Mouse (Mus musculus): ENCODE measurements at regions not wholly inside any gene's neighbourhood (a gene's known extent, or its start where the extent isn't known, plus 50 kb on each side); places are given as distances from the start of the nearest gene placed in this dataset.

DNA sequence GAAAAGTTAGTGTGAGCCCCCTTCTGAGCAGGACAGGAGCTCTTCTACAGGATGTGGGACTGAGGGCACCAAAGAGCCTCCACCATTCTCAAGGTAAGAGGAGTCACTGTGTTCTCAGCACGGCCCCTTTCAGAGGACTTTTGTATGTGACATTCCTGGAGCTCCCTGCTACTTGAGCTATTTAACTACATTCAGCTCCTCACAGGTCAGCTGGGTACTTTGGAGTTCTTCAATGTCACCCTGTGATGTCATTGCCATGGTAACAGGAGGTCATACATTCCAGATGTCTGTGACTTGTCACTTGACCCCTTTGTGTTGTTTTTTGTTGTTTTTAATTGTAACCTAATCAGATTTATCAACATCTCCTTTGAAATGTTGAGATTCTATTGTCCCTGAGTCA lies 122.9 kb upstream of the Gm15217 start:
- Histone ChIP-seq H3K27me3 (replicated peaks) (no peaks in the 10 kb centered on the region), H3K4me3 (no peak overlapping the region), H3K9ac (no peak overlapping the region), H3K4me2 (no peak overlapping the region), H3K9me3 (no peaks in the 10 kb centered on the region), H3K27ac (no peak overlapping the region), H3K36me3 (replicated peaks) (no peaks in the 10 kb centered on the region), H3K4me1 (no peaks in the 10 kb centered on the region)
- ATAC-seq (replicated peaks): no peak
- WGBS: 8% methylated on average over 1 of the region's 1 CpGs

DNA sequence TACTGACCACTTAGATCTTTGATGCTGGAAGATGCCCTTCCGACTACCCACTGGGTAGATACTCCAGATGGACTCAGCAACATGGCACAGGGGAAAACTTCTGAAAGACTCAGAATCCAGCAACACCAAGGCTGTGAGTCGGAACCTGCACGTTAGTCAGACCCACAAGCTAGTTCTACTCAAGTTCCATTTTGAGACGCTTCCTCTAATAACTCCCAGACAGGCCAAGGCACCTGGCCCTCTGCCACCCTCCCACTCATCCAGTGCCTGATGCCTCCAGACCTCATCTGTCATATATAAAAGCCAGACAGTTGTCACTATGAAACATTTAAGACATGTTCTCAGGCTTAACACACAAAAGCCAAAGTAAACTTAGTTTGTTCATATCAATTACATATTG lies 121.9 kb upstream of the Gm15217 start:
- H3K36me3 ChIP-seq (replicated peaks): no peaks in the 10 kb centered on the region
- no peak overlapping the region for H3K4me2 ChIP-seq
- H3K9ac ChIP-seq: no peak overlapping the region
- ATAC-seq (replicated peaks): no peak
- H3K4me3 ChIP-seq: no peak overlapping the region
- WGBS: 93% methylated on average over 4 of the region's 4 CpGs
- H3K4me1 ChIP-seq: no peaks in the 10 kb centered on the region
- no peaks in the 10 kb centered on the region for H3K9me3 ChIP-seq
- H3K27ac ChIP-seq: no peak overlapping the region
- no peaks in the 10 kb centered on the region for H3K27me3 ChIP-seq (replicated peaks)

DNA sequence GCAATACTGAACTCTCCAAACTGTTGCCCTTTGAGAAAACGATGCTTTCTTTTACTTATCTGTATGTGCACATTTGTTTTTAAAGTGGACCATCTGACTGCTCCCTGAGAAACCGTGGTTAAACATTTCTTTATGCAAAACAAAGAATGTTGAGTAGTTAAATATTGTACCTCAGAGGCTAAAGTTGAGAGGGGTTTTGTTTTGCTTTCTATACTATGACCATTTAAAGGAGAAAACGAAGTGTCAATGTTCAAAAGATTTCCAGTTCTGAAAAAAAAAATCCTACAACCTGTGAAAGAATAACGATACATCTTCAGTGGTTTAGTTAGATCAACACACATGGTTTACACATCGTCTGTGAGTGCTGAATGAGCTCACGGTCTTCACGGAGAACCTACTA lies 120.7 kb upstream of the Gm15217 start:
- no peak overlapping the region for H3K9ac ChIP-seq
- H3K9me3 ChIP-seq: no peaks in the 10 kb centered on the region
- ATAC-seq (replicated peaks): no peak
- H3K4me2 ChIP-seq: no peak overlapping the region
- H3K27ac ChIP-seq: no peak overlapping the region
- H3K4me1 ChIP-seq: no peaks in the 10 kb centered on the region
- 87% methylated on average over 7 of the region's 7 CpGs for WGBS
- no peaks in the 10 kb centered on the region for H3K27me3 ChIP-seq (replicated peaks)
- no peaks in the 10 kb centered on the region for H3K36me3 ChIP-seq (replicated peaks)
- H3K4me3 ChIP-seq: no peak overlapping the region

DNA sequence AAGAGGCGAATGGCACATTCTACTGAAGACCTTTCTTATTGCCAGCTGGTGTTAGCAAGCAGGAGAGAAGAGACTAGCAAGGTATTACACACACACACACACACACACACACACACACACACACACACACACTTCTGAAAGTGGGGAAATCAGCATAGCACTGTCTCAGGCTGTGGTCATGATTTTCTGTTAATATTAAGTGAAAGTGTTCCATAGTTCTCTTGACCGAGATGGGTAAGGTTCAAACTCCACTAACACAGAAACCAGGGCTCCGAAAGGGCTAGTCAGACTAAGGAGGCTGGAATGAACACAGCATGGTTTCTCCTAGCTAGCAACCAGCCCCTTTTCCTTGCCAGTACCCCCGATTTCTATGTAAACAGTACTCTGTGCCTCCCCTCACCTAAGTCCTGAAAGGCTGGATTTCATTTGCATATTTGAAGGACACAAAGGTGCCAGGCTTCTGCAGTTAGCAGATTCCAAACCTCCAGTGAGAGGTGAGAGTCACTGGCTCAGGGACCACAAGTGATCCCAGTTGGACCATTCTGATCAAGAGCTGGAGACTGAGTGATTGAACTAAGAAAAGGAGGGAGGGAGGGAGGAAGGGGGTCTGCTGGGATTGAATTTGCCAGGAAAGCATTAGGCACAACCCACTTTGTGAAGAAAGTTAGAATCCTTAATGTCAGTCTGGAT lies 118.8 kb upstream of the Gm15217 start:
- no peak for ATAC-seq (replicated peaks)
- no peak overlapping the region for H3K4me3 ChIP-seq
- H3K4me2 ChIP-seq: no peak overlapping the region
- 80% methylated on average over 4 of the region's 4 CpGs for WGBS
- no peak overlapping the region for H3K9ac ChIP-seq
- no peaks in the 10 kb centered on the region for H3K9me3 ChIP-seq
- no peaks in the 10 kb centered on the region for H3K4me1 ChIP-seq
- no peaks in the 10 kb centered on the region for H3K27me3 ChIP-seq (replicated peaks)
- H3K27ac ChIP-seq: no peak overlapping the region
- no peaks in the 10 kb centered on the region for H3K36me3 ChIP-seq (replicated peaks)

DNA sequence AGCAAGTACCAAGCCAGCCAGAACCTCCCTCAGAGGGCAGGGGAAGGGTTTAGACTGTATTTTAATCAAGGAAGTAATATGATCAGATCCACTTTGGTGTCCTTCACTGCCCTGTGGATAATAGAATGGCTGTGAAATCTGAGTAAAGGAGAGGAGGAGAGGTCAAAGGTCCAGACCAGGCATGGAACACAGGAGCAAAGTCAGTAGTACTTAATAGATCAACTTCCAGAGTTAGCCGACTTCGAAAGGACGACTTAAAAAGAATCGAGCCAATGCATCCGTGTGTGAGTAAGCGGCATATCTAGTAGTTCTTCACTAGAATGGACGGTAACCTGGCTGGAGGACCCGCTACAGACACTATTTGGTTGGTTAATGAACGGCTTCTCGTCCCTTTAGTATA lies 103.8 kb upstream of the Gm15217 start:
- H3K27me3 ChIP-seq (replicated peaks): no peaks in the 10 kb centered on the region
- ATAC-seq (replicated peaks): no peak
- no peaks in the 10 kb centered on the region for H3K36me3 ChIP-seq (replicated peaks)
- no peak overlapping the region for H3K9ac ChIP-seq
- WGBS: 95% methylated on average over 10 of the region's 10 CpGs
- no peak overlapping the region for H3K27ac ChIP-seq
- H3K4me2 ChIP-seq: no peak overlapping the region
- H3K4me1 ChIP-seq: no peaks in the 10 kb centered on the region
- no peaks in the 10 kb centered on the region for H3K9me3 ChIP-seq
- no peak overlapping the region for H3K4me3 ChIP-seq

DNA sequence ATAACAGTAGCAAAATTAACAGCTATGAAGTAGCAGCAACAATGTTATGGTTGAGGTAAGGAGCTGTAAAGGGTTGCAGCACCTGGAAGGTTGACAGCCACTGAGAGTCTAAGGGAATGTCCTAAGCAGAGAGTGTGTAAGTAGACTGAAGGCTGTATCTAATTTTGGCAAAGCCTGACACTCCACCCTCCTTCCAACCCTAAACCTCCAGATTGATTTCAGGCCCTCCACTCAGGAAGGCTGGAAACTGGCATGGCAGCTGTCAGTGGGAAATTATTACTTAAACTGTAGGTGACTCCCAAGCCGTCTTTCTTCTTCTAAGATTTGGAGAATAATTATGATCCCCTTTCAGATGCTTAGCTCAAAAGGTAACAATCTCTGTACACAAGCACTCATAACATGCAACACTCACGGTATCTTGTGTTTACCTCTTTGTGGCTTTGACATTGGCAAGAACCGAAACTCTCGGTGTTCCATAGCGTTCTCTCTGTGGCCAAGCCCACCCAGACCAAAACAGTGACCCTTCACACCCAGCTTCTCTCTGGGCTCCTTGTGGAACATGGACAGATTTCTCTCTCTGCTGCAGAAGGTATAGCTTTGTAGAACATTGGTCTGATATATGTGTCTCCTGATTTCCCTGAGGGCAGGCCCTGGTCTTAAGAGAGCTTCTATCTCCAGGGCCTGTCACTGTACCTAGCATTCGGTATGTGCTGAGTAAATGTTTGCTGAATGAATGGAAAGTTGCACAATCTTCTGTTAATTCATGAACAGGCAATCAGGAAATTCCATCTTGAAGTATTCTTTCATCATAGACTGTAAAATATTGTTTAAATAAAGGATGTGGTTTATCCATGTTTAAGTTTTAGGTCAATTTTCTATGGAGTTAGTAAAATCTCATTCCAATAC lies 102.0 kb upstream of the Gm15217 start:
- 94% methylated on average over 6 of the region's 6 CpGs for WGBS

DNA sequence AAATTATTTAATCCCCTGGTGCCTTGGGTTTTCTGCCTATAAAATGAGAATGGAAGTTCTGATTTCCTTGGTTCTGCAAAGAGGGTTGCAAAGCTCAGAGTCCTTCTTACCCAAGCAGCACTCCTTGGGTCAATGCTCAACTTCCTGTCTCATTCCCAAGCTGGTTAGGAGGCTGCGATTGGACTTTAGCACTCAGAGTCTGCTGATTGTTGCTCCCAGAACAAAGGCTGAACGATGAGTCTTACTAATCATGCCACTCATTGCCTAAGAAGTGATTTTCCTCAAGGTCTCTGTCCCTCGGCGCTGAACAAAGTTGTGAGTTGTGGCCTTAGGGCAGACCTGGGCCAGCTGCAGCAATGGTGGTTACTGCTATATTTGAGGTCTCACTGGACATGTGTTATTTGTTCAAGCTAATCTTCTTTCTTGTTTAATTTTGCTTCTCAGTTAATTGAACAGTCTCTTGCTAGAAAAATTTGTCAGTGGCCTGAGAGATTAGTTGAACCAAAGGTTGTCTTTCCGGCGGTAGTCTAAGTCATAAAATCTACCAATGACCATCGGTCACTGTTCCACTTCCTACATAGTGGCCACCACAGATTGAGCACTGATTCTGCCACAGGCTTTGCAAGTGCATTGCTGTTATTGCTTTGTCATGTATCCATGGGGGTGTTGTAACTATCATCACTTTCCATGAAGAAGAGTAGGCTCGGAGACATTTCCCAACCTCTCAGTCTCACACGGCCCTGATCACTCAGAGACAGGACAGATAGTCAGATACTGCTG lies 101.2 kb upstream of the Gm15217 start:
- no peaks in the 10 kb centered on the region for H3K36me3 ChIP-seq (replicated peaks)
- no peak overlapping the region for H3K9ac ChIP-seq
- 92% methylated on average over 9 of the region's 9 CpGs for WGBS
- no peaks in the 10 kb centered on the region for H3K27me3 ChIP-seq (replicated peaks)
- no peak overlapping the region for H3K27ac ChIP-seq
- ATAC-seq (replicated peaks): no peak
- H3K9me3 ChIP-seq: no peaks in the 10 kb centered on the region
- H3K4me1 ChIP-seq: no peaks in the 10 kb centered on the region
- no peak overlapping the region for H3K4me2 ChIP-seq
- H3K4me3 ChIP-seq: no peak overlapping the region

More for the DNA sequence above, 102.0 kb upstream of the Gm15217 start:
- Histone ChIP-seq H3K4me1 (no peaks in the 10 kb centered on the region), H3K36me3 (replicated peaks) (no peaks in the 10 kb centered on the region), H3K27ac (no peak overlapping the region), H3K27me3 (replicated peaks) (no peaks in the 10 kb centered on the region), H3K4me2 (no peak overlapping the region), H3K9me3 (no peaks in the 10 kb centered on the region), H3K4me3 (no peak overlapping the region), H3K9ac (no peak overlapping the region)
- ATAC-seq (replicated peaks): no peak

DNA sequence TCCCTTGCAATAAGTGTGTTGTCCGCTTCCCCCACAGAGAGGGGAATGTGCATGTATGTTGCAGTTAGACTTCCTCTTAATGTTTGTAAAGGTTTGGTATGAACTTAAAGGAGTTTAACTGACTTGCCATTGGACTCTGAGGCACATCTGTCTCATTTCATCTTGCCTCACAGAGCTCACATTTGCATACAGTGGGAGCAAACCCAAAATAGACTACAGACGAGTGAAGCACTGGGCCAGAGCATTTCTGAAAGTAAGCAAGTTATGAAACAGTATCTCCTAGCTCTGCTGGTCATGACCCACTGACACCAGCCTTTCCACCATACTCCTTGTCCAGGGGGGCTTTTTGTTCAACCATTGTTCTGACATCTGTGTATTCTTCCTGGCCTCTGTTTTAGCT lies 86.8 kb upstream of the Gm15217 start:
- H3K27me3 ChIP-seq (replicated peaks): no peaks in the 10 kb centered on the region
- no peak overlapping the region for H3K9ac ChIP-seq
- no peaks in the 10 kb centered on the region for H3K9me3 ChIP-seq
- H3K4me2 ChIP-seq: no peak overlapping the region
- H3K27ac ChIP-seq: no peak overlapping the region
- no peaks in the 10 kb centered on the region for H3K36me3 ChIP-seq (replicated peaks)
- no peak overlapping the region for H3K4me3 ChIP-seq
- no peak for ATAC-seq (replicated peaks)
- H3K4me1 ChIP-seq: no peaks in the 10 kb centered on the region
- WGBS: 82% methylated on average over 2 of the region's 2 CpGs

DNA sequence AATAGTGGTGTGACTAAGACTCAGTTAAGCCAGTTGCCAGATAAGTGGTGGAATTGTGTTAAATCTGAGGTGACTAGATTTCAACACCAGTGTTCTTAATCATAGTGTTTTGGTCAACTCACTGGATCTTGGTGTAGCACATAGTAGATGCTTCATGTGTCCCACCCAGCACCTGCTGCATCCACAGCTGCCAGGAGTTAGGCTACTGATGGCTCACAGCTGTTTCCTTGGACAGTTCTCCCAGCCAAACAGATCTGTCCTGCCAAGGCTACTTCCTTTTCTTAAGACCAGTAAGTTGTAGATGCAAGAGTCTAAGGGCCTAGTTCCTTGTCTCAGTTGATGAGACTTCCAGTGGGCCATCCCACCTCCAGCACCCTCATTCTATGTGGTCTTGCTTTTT lies 82.9 kb upstream of the Gm15217 start:
- Histone ChIP-seq H3K36me3 (replicated peaks) (no peaks in the 10 kb centered on the region), H3K4me2 (no peak overlapping the region), H3K27me3 (replicated peaks) (no peaks in the 10 kb centered on the region), H3K27ac (no peak overlapping the region), H3K9ac (no peak overlapping the region), H3K9me3 (no peaks in the 10 kb centered on the region), H3K4me3 (no peak overlapping the region), H3K4me1 (no peaks in the 10 kb centered on the region)
- ATAC-seq (replicated peaks): no peak

DNA sequence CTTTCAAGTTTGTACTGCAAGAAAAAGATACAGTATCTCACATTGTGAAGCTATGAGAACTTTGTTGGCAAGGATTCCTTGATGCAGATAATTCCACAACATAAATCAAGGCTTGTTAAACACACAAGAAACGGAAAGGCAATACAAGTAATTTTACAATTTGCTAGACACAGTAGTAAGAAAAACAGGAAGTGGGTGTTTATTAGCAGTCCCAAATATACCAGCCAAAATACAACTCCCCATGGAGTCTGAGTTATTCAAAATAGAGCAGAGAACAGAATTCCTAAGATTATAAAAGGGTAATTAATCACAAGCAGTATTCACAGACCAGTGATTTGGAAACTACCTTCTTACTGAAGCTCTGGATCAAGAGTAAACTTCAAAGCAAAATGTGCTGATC lies 78.7 kb upstream of the Gm15217 start:
- H3K36me3 ChIP-seq (replicated peaks): no peaks in the 10 kb centered on the region
- no peak overlapping the region for H3K9ac ChIP-seq
- no peak overlapping the region for H3K4me2 ChIP-seq
- WGBS: 79% methylated on average over 1 of the region's 1 CpGs
- no peaks in the 10 kb centered on the region for H3K4me1 ChIP-seq
- H3K9me3 ChIP-seq: no peaks in the 10 kb centered on the region
- H3K4me3 ChIP-seq: no peak overlapping the region
- no peak for ATAC-seq (replicated peaks)
- H3K27me3 ChIP-seq (replicated peaks): no peaks in the 10 kb centered on the region
- H3K27ac ChIP-seq: no peak overlapping the region

DNA sequence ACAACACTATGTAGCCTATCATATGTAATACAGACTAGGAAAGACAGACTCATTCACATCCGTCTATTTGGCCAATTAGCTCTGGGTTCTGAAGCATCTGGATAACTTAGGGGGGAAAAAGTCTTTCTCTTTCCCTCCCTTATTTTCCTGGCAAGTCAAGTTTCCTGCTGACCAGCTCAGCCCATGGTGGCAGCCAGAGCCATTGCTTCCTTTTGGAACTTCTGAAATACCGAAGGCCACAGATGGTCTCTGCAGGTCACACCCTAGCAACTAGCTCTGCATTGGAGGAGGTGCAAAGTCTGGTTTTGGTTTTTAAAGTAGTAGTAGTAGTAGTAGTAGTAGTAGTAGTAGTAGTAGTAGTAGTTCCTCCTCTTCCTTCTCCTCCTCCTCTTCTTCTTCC lies 76.6 kb upstream of the Gm15217 start:
- WGBS: 87% methylated on average over 2 of the region's 2 CpGs

DNA sequence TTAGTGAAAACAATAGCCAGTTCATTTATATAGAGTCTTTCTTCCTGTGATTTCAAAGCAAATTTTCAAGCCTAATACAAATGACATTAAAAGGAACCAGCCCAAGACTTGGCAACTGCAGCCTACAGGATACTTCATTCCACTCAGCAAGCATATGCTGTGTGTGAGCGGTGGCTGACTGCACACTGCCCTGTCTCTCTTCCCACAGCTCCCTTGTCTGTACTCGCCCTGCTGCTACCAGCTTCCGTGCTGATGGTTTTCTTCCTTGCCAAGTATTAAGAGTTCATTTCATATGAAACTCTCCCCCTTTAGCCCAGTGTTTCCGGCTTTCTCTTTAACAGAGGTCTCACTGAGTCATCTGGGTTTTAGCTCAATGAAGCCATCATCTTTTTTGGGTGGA lies 73.9 kb upstream of the Gm15217 start:
- no peak overlapping the region for H3K9ac ChIP-seq
- no peaks in the 10 kb centered on the region for H3K36me3 ChIP-seq (replicated peaks)
- no peak overlapping the region for H3K27ac ChIP-seq
- ATAC-seq (replicated peaks): no peak
- whole genome bisulfite sequencing: 74% methylated on average over 4 of the region's 4 CpGs
- no peaks in the 10 kb centered on the region for H3K27me3 ChIP-seq (replicated peaks)
- H3K4me2 ChIP-seq: no peak overlapping the region
- no peaks in the 10 kb centered on the region for H3K4me1 ChIP-seq
- no peak overlapping the region for H3K4me3 ChIP-seq
- H3K9me3 ChIP-seq: no peaks in the 10 kb centered on the region

More for the DNA sequence above, 76.6 kb upstream of the Gm15217 start:
- Histone ChIP-seq H3K9ac (no peak overlapping the region), H3K4me1 (no peaks in the 10 kb centered on the region), H3K27ac (no peak overlapping the region), H3K4me3 (no peak overlapping the region), H3K4me2 (no peak overlapping the region), H3K36me3 (replicated peaks) (no peaks in the 10 kb centered on the region), H3K27me3 (replicated peaks) (no peaks in the 10 kb centered on the region), H3K9me3 (no peaks in the 10 kb centered on the region)
- ATAC-seq (replicated peaks): no peak

Data from midbrain, embryonic 15.5 days (tissue).